Mouse (Mus musculus) left cerebral cortex, adult 2 months (tissue): ENCODE measurements at regions not wholly inside any gene's neighbourhood (a gene's known extent, or its start where the extent isn't known, plus 50 kb on each side); places are given as distances from the start of the nearest gene placed in this dataset.

ENCODE experiments used
- DNase-seq, 2 experiments: peaks; one replicate each; pipeline ENCODE4 v3.0.0; 2021 to 2022; ENCODE audit warnings: low spot score in 2 of 2, mixed read lengths in 1 of 2; ENCODE audit errors: extremely low spot score in 1 of 2
- H3K27ac ChIP-seq: fragments of 200-600 bp; 2 replicates; pipeline ENCODE4 v1.8.1; 2022
- H3K4me3 ChIP-seq: fragments of 200-600 bp; 2 replicates; pipeline ENCODE4 v1.8.1; 2022
- CTCF ChIP-seq: fragments of 200-600 bp; IDR thresholded peaks from 2 replicates; pipeline ENCODE4 v1.8.1; 2022; ENCODE audit warnings: antibody characterized with exemption, mild to moderate bottlenecking, moderate library complexity
- intact Hi-C: fragments of 180-260 bp; cut with DNase I; formaldehyde crosslinking; loops from one replicate; pipeline ENCODE4 v1.15.1; 2025

GRCm38 (mm10) chr3:52562816-52563215 lies 294.7 kb downstream of the Foxo1 start:
- DNase-seq = no peak

GRCm38 (mm10) chr3:52559481-52559880 lies 291.3 kb downstream of the Foxo1 start:
- no peak overlapping the region for H3K27ac ChIP-seq
- TF ChIP-seq CTCF = no peak
- no peak for DNase-seq
- H3K4me3 ChIP-seq = no peak overlapping the region
- intact Hi-C loops = no loop called here

More at GRCm38 (mm10) chr3:52562816-52563215, 294.7 kb downstream of the Foxo1 start:
- TF ChIP-seq CTCF = no peak
- no peak overlapping the region for H3K4me3 ChIP-seq
- no peak overlapping the region for H3K27ac ChIP-seq
- intact Hi-C loops = no loop called here

- Histone ChIP-seq H3K27ac (no peak overlapping the region), H3K4me3 (no peak overlapping the region)
- no peak for DNase-seq
- no peak for TF ChIP-seq CTCF
- intact Hi-C loops = no loop called here
These were observed 290.6 kb downstream of the Foxo1 start for GRCm38 (mm10) chr3:52558765-52559164.

DNA sequence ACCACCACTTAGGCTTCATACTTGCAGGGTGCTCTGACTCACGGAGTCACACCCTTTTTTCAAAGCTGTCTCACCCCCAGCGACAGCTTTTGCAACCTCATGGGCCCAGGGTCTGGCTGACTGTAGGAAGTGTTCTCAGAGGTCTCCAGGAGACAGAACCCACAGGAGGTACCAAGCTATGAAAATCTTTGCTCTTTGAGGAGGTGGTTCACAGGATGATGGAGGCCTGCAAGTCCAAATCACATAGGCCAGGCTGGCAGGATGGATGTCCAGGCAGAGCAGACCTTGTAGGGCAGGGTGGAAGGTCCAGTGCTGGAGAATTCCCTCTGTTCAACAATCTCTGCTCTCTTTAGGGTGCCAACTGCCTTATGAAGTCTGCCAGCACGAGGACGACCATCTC lies 289.2 kb downstream of the Foxo1 start:
- DNase-seq = no peak
- Histone ChIP-seq H3K27ac (no peak overlapping the region), H3K4me3 (no peak overlapping the region)
- intact Hi-C loops = no loop called here
- no peak for TF ChIP-seq CTCF

DNA sequence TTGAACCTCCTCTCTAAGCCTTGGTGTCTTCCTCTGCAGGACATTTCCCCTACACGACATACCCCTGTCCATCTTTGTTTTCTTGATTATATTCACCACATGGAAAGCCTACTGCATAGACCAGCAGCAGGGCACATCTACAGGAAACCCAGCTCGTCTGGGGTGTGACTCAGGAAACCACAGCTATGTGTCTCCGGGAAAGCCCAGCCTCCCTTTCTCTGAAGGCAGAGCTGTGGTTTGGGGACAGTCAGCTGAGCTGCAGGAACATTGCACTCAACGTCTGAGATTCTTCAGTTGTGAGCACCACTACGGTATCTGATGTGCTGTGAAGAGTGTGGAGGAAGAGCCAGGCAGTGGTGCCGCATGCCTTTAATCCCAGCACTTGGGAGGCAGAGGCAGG lies 286.9 kb downstream of the Foxo1 start:
- Histone ChIP-seq H3K27ac (no peak overlapping the region), H3K4me3 (no peak overlapping the region)
- DNase-seq = no peak
- TF ChIP-seq CTCF = no peak
- intact Hi-C loops = no loop called here

- no peak for TF ChIP-seq CTCF
- Histone ChIP-seq H3K4me3 (no peak overlapping the region), H3K27ac (no peak overlapping the region)
- no peak for DNase-seq
- intact Hi-C loops = no loop called here
These were observed 286.4 kb downstream of the Foxo1 start for GRCm38 (mm10) chr3:52554490-52554889.

DNA sequence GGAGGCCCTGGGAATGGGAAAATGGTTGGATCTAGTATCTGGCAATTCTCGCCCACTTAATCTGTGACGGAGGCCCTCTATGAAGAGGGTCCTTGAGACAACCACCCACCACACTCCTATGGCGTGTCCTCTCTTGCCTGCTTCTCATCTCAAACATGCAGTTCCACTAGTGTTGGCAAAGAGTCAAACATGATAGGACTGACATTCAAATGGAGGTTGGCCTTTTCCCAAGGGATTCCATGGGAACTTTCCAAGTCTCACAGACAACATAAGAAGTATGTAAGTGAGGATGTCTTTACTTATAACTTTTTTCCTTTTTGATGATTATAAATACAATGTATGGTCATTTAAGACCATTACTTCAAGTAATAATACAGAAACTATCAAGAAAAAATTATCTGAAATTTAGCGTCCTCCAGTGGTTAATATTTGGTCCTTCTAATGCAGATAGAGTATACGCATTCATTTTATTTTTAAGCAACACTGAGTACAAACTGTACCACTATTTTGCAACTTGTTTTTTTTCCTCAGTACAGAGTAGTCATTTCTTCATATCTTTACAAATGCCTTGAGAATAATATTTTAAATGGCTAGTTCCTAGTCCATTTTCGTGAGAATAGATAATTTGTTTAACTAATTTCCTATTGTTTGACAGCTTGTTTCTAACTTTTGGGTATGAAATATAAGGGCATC lies 280.2 kb downstream of the Foxo1 start:
- intact Hi-C loops = no loop called here

GRCm38 (mm10) chr3:52546035-52546434 lies 277.9 kb downstream of the Foxo1 start:
- Histone ChIP-seq H3K27ac (no peak overlapping the region), H3K4me3 (no peak overlapping the region)
- DNase-seq = no peak
- intact Hi-C loops = no loop called here
- TF ChIP-seq CTCF = no peak

More for the DNA sequence above, 280.2 kb downstream of the Foxo1 start:
- no peak overlapping the region for H3K27ac ChIP-seq
- DNase-seq = no peak
- H3K4me3 ChIP-seq = no peak overlapping the region
- no peak for TF ChIP-seq CTCF

- TF ChIP-seq CTCF = no peak
- no peak for DNase-seq
- Histone ChIP-seq H3K27ac (no peak overlapping the region), H3K4me3 (no peak overlapping the region)
- intact Hi-C loops = no loop called here
These were observed 274.9 kb downstream of the Foxo1 start for GRCm38 (mm10) chr3:52543006-52543405.

DNA sequence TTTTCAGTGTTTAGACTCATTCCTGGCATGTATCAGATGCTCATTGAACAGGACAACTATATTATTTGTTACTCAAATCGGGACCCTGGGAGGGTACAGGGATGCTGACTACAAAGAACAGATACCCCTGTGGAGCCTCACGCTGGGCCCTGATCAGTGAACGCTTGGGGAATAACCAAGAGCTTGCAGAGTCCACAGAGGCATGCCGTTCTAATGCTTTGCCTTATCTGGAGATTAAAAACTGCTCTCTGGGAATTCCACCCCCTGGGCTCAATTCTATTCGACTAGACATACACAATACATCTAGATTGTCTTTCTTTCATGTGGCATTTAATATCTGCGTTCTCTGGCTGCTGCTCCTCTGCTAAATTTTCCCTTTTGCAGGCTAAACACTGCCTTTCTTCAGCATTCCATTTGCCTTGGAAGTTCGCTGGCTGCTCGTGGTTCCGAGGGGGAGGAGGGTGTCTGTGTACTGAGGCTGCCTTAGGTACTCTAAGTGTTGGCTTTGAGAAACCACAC lies 272.8 kb downstream of the Foxo1 start:
- intact Hi-C loops = no loop called here
- Histone ChIP-seq H3K27ac (no peak overlapping the region), H3K4me3 (no peak overlapping the region)
- TF ChIP-seq CTCF = no peak
- no peak for DNase-seq

- no peak overlapping the region for H3K27ac ChIP-seq
- intact Hi-C loops = no loop called here
- no peak for DNase-seq
- no peak for TF ChIP-seq CTCF
- H3K4me3 ChIP-seq = no peak overlapping the region
These were observed 271.8 kb downstream of the Foxo1 start for GRCm38 (mm10) chr3:52539813-52540378.

- H3K27ac ChIP-seq = no peak overlapping the region
- TF ChIP-seq CTCF = no peak
- DNase-seq = no peak
- no peak overlapping the region for H3K4me3 ChIP-seq
- intact Hi-C loops = no loop called here
These were observed 270.2 kb downstream of the Foxo1 start for GRCm38 (mm10) chr3:52538306-52538705.

DNA sequence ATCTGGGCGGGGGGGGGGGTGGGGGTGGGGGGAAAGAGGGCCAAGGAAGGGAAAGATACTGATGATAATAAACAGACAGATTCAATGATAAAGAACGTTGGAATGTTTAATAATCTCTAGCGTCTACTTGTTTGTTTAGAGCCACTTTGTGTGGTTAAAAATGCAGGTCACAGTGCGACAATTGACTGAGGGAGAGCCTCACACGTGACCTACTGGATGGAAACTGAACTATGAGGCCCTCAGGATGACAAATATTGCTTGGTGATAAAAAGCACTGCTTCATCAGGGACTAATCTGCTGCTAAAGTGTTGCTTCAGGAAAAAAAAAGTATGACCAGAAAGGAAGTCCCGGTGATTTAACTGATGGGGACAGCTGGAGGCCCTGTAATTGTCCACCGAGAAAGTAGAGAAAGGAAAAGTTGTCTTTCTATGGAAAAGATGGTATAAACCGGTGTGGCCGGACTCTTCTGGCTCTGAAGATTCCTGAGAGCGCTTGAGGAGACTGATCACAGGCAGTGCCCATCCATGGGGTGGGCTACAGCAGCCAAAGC lies 269.3 kb downstream of the Foxo1 start:
- intact Hi-C loops = no loop called here
- TF ChIP-seq CTCF = no peak
- Histone ChIP-seq H3K27ac (no peak overlapping the region), H3K4me3 (no peak overlapping the region)
- DNase-seq = no peak
